Mouse (Mus musculus): ENCODE measurements around the gene Enox1. TPM values are rescaled to one million over a fixed set of nuclear protein-coding genes. Genes with fewer than 3 reads are reported as not detected.

The Enox1 gene
- total RNA-seq, 2 experiments from 2014 or later: 52.0 to 52.2 TPM

GRCm38 (mm10) chr14:77574436-77574835 is 417.9 kb downstream of the Enox1 start:
- intact Hi-C loops (cut with DNase I): no loop called here
- H3K27ac ChIP-seq: no peak overlapping the region
- H3K4me3 ChIP-seq: no peak overlapping the region
- TF ChIP-seq CTCF (IDR thresholded peaks at IDR 0.05): no peak
- DNase-seq (ENCODE audit: extremely low spot score in 1 of 2, low spot score in 2 of 2): no peak

- no peak for TF ChIP-seq CTCF (IDR thresholded peaks at IDR 0.05)
- no peak for DNase-seq (ENCODE audit: extremely low spot score in 1 of 2, low spot score in 2 of 2)
- intact Hi-C loops (cut with DNase I): no loop called here
- Histone ChIP-seq H3K27ac (no peak overlapping the region), H3K4me3 (no peak overlapping the region)
These were observed 419.8 kb downstream of the Enox1 start for GRCm38 (mm10) chr14:77576411-77576810.

GRCm38 (mm10) chr14:77577481-77578251 is 421.1 kb downstream of the Enox1 start:
- no peak for DNase-seq (ENCODE audit: extremely low spot score in 1 of 2, low spot score in 2 of 2)
- peak overlapping the region; percentile 30; the same call in 1 of the 2 replicates for H3K27ac ChIP-seq

GRCm38 (mm10) chr14:77578355-77578754 is 421.8 kb downstream of the Enox1 start:
- H3K27ac ChIP-seq: peak overlapping the region; percentile 30; the same call in 1 of the 2 replicates
- intact Hi-C loops (cut with DNase I): no loop called here

More at GRCm38 (mm10) chr14:77577481-77578251, 421.1 kb downstream of the Enox1 start:
- intact Hi-C loops (cut with DNase I): no loop called here
- H3K4me3 ChIP-seq: no peak overlapping the region
- no peak for TF ChIP-seq CTCF (IDR thresholded peaks at IDR 0.05)

GRCm38 (mm10) chr14:77580106-77580936 is 423.8 kb downstream of the Enox1 start:
- Histone ChIP-seq H3K27ac (peak overlapping the region; percentile 45), H3K4me3 (no peak overlapping the region)
- TF ChIP-seq CTCF (IDR thresholded peaks at IDR 0.05): no peak
- intact Hi-C loops (cut with DNase I): loop anchor here (2.0 to 5.0 kb wide), 3 partner anchors 20 to 433 kb away; no protein-coding TSS in a partner anchor
- DNase-seq (ENCODE audit: extremely low spot score in 1 of 2, low spot score in 2 of 2): no peak

More at GRCm38 (mm10) chr14:77578355-77578754, 421.8 kb downstream of the Enox1 start:
- H3K4me3 ChIP-seq: no peak overlapping the region
- DNase-seq (ENCODE audit: extremely low spot score in 1 of 2, low spot score in 2 of 2): no peak
- no peak for TF ChIP-seq CTCF (IDR thresholded peaks at IDR 0.05)

GRCm38 (mm10) chr14:77580937-77581270 is 424.3 kb downstream of the Enox1 start:
- peak; percentile 63 to 71 for DNase-seq (ENCODE audit: extremely low spot score in 1 of 2, low spot score in 2 of 2)
- intact Hi-C loops (cut with DNase I): loop anchor here (2.0 to 5.0 kb wide), 3 partner anchors 20 to 434 kb away; no protein-coding TSS in a partner anchor
- H3K4me3 ChIP-seq: no peak overlapping the region
- peak overlapping the region; percentile 45 for H3K27ac ChIP-seq
- no peak for TF ChIP-seq CTCF (IDR thresholded peaks at IDR 0.05)

- no peak for TF ChIP-seq CTCF (IDR thresholded peaks at IDR 0.05)
- DNase-seq (ENCODE audit: extremely low spot score in 1 of 2, low spot score in 2 of 2): no peak
- Histone ChIP-seq H3K27ac (0 out of 2 replicates have a peak overlapping the region, but pooled peaks have one; percentile 45), H3K4me3 (no peak overlapping the region)
- intact Hi-C loops (cut with DNase I): loop anchor here (2.0 to 5.0 kb wide), 3 partner anchors 19 to 434 kb away; no protein-coding TSS in a partner anchor
These were observed 425.1 kb downstream of the Enox1 start for GRCm38 (mm10) chr14:77581616-77582015.

GRCm38 (mm10) chr14:77584426-77584825 is 427.9 kb downstream of the Enox1 start:
- DNase-seq (ENCODE audit: extremely low spot score in 1 of 2, low spot score in 2 of 2): no peak
- no peak for TF ChIP-seq CTCF (IDR thresholded peaks at IDR 0.05)

GRCm38 (mm10) chr14:77585031-77585800 is 428.7 kb downstream of the Enox1 start:
- no peak; the same call in 1 of the 2 replicates for TF ChIP-seq CTCF (IDR thresholded peaks at IDR 0.05)
- Histone ChIP-seq H3K4me3 (no peak overlapping the region), H3K27ac (no peak overlapping the region)
- intact Hi-C loops (cut with DNase I): no loop called here
- no peak for DNase-seq (ENCODE audit: extremely low spot score in 1 of 2, low spot score in 2 of 2)

More at GRCm38 (mm10) chr14:77584426-77584825, 427.9 kb downstream of the Enox1 start:
- intact Hi-C loops (cut with DNase I): loop anchor here (5.0 kb wide), 1 partner anchor 437 kb away; no protein-coding TSS in a partner anchor
- H3K4me3 ChIP-seq: no peak overlapping the region
- no peak overlapping the region for H3K27ac ChIP-seq

- Histone ChIP-seq H3K27ac (no peak overlapping the region), H3K4me3 (no peak overlapping the region)
- no peak for DNase-seq (ENCODE audit: extremely low spot score in 1 of 2, low spot score in 2 of 2)
- TF ChIP-seq CTCF (IDR thresholded peaks at IDR 0.05): no peak
- intact Hi-C loops (cut with DNase I): no loop called here
These were observed 429.5 kb downstream of the Enox1 start for GRCm38 (mm10) chr14:77586033-77586432.

GRCm38 (mm10) chr14:77587182-77587581 is 430.6 kb downstream of the Enox1 start:
- no peak for TF ChIP-seq CTCF (IDR thresholded peaks at IDR 0.05)
- Histone ChIP-seq H3K4me3 (no peak overlapping the region), H3K27ac (no peak overlapping the region)
- intact Hi-C loops (cut with DNase I): no loop called here
- no peak for DNase-seq (ENCODE audit: extremely low spot score in 1 of 2, low spot score in 2 of 2)

Measured in left cerebral cortex, adult 2 months (tissue).